Mouse (Mus musculus) kidney, adult 18-20 months (tissue): Measurements from ENCODE around the gene Sema4b.

Experiments
- DNase-seq: peaks from one replicate; pipeline ENCODE4 v3.0.0; 2021

Gene Sema4b

GRCm38 (mm10) chr7:80178037-80178729, 8.5 kb upstream of the Sema4b start:
- DNase-seq = no peak

DNA sequence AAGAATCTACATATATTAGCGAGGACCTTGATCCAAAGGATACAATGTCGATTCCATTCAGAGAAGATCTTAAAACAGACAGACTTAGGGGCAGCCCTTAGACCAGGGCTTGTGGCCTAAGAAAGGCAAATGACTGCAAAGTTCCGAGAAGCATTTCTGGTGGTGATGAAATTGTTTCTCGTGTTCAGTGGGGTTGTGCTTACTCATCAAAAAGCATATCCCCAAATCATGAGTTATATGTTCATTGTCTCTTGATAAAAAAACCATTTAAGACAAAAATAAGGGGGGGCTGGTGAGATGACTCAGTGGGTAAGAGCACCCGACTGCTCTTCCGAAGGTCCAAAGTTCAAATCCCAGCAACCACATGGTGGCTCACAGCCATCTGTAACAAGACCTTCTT, 7.3 kb upstream of the Sema4b start:
- DNase-seq = no peak

GRCm38 (mm10) chr7:80179790-80180189, 6.9 kb upstream of the Sema4b start:
- no peak for DNase-seq

DNA sequence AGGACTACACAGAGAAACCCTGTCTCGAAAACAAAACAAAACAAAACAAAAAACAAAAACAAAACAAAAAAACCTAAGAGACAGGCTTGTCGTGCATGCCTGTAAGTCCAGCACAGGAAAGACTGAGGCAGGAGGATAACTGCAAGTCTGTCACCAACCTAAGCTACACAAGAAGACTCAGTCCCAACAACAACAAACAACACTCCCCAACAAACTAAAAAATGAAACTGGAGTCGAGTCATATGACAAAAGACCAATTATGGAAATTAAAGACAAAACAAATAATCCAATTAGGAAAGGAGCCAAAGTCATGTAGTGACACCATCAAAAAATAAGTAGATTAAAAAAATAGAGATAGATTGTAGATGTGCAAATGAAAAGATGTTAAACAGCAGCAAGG, 6.4 kb upstream of the Sema4b start:
- no peak for DNase-seq

DNA sequence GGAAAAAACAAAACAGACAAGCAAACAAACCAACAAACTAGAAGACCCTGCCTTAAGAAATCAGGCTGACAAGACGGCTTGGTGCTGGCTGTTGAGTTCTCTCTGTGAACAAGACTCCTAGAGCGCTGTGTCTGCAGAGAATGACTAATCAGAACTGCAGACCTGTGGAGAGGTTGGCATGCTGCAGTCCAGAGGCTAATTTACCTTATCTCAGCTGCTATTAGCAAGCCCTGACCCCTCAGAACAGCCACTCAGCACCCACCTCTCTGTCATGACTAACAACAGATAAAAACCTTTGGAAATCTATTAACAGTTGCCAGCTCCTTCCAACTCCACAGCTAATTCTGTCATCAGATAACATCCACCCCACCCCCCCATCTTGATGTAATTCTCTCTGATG, 5.6 kb upstream of the Sema4b start:
- no peak for DNase-seq

- no peak for DNase-seq
Observed at GRCm38 (mm10) chr7:80182139-80182538, 4.5 kb upstream of the Sema4b start.

DNA sequence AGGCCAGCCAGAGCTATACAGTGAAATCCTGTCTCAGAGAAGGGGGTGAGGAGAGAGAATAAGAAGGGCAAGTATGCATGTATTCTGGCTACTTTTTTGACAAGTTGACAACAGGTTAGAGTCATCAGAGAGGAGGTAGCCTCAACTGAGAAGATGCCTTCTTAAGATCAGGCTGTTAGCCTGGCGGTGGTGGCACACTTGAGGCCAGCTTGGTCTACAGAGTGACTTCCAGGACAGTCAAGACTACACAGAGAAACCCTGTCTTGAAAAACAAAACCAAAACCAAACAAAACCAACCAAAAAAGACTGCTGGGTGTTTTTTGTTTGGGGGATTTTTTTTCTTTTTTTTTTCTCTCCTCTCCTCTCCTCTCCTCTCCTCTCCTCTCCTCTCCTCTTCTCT, 3.2 kb upstream of the Sema4b start:
- no peak for DNase-seq

GRCm38 (mm10) chr7:80183969-80184368, 2.7 kb upstream of the Sema4b start:
- DNase-seq = peak; percentile 54

DNA sequence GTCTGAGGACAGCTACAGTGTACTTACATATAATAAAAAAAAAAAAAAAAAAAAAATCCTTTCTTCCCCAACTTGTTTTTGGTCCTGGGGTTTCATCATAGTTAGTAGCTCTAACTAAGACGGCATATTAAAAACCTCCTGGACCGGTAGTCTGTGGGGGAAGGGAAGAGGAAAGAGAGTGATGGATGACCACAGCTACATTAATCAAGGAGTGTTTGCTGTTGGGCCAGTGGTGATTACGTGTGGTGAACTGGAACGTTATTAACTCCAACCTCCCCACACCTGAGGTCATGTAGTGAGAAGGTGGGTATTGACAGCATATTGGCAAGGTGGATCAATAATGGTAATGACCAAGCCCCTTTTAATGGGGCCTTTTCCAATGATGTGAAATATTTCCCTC, 2.1 kb upstream of the Sema4b start:
- no peak for DNase-seq

DNA sequence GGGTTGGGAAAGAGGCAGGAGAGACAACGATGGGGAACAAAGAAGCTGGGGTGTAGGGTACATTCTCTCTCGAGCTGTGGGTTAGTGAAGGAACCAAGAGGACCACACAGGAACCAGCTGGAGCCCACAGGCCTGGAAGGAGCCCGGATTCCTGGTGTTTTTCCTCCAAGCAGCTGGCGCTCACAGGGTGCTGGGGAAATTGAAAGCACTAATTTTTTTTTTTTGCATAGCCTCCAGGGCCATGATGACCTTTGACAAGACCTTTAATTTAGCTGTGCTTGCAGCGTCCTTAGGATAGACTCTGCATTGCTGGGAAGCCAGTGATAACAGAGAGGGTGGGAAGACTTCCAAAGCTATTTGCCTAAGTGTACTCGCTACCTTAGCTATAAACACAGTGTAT, 1.7 kb upstream of the Sema4b start:
- DNase-seq = peak; percentile 39

- DNase-seq = peak; percentile 86
Observed at GRCm38 (mm10) chr7:80186021-80186420, 620 bp upstream of the Sema4b start.

- no peak for DNase-seq
Observed at GRCm38 (mm10) chr7:80187501-80187900, 860 bp downstream of the Sema4b start.

GRCm38 (mm10) chr7:80188579-80189125, 2.0 kb downstream of the Sema4b start:
- DNase-seq = no peak

GRCm38 (mm10) chr7:80189147-80189933, 2.7 kb downstream of the Sema4b start:
- no peak for DNase-seq

DNA sequence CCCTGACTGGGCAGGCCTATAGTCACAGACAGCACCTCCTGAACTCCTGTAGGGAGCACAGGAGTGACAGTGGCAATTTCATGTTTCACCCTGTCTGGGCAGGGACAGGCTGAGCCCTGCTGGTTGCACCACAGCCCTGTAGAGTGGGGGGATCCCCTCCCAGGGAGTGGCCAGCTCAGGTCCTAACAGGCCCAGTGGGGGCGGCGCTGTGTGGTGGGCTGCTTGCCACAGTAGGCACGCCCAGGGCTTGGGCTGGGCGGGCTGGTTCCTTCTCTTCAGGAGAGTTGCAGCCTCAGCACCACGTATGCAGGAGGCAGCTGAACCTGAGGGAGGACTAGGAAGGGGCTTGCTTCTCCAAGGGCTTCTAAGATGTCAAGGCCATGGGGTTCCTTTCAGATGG, 4.8 kb downstream of the Sema4b start:
- peak; percentile 52 for DNase-seq

DNA sequence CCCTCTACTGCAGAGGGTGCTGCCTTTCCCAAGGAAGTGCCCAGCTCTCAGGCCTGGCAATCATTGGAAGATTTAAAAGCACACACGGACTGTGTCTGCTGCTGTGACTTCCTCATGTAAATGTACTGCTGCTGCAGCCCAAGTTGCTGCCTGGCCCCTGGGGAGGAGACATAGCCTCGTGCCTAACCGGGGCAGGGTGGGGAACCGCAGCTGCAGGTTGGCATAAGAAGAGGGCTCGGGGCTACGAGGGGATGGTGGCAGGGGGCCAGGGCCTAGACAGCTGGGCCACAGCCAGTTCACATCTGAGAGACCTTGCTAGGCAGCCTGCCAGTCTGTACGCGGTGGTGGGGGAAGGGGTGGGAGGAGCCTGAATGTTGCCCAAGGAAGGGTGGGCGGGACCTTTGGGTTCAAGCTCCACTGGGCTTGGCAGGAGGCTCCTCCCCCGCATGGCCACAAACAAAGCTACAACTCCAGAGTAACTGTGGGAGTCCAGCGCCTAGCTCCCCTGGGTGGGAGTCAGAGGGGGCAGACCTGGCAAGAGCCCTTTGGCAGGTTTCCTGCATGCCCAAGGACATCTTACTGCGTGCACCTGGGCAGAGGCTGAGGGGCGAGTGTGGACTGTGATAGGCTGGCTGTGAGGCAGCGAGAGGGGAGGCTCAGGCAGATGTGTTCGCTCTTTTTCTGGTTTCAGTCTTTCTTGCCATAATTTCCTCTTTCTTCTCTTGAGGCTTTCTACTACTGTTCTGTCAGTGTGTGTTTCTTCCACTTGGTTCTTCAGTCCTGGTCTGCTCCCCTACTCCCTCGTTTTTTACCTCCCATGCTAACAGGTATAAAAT, 5.8 kb downstream of the Sema4b start:
- DNase-seq = peak; percentile 95

DNA sequence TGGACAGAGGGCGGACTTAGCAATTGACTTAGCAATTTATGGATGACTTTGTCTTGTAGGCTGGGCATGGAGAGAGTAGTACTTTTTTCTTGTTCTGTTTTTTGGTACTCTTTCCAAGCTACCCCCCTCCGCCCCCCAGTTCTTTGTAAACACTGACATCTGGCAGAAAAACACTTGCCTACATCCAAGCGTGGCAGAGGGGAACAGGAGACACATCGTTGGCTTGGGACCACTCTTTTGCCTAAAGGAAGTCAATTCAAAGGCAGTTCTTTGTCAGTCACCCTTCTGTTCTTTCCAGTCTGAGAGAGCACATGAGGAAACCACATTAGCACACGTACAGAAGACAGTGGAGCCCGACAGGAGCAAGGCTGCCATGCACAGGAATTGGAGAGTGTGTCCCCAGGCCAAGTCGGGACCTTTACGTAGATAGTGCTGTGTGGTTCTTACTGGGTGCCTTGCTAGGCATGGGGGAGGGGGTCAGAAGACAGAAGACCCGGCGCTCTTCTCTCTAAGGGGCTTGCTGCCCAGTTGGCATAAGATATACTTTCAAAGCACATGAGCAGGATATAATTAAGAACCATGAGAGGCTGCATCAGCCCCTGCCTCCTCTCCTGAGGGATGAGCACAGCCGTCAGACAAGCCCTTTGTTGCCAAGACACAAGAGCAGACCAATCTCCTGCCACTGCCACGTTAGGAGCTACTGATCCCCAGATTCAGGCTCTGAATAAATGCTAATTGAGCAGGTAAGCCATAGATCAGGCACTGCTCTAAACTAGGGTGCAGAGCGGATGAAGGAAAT, 7.5 kb downstream of the Sema4b start:
- DNase-seq = peak; percentile 2

DNA sequence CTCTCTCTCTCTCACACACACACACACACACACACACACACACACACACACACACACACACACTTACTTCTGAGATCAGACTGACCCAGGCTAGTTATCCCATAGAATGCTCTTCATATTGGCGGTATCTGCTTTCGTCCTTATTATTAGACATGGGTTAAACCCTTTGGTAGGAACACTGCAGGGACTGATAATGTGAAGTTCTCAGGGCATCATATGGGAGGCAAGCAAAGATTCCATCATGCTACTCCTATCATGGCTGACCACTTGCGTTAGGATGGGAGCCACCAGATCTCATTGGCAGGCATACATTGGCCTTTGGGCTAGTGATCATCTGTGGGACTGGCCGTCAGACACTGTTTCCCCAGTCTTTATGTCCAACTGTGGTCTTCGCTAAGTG, 8.5 kb downstream of the Sema4b start:
- no peak for DNase-seq

- DNase-seq = no peak
Observed at GRCm38 (mm10) chr7:80195576-80196263, 9.1 kb downstream of the Sema4b start.

DNA sequence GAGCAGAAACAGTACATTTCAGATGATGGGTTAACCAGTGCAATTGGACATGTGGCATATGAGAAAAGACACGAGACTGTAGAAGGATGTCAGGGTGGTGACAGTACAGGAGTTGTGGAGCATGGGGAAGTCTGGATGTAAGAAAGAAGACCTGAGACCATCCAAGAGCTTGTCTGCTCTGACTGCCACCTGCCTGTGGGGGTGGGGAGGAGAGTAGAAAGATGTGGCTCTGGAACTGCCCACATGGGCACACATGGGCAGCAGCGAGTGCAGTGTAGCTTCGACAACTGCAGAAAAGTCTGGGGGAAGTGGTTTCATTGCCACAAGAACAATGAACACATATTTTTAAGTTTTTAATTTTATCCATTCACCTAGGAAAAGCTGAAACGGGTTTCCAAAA, 10.7 kb downstream of the Sema4b start:
- no peak for DNase-seq

- DNase-seq = peak; percentile 84
Observed at GRCm38 (mm10) chr7:80197941-80198778, 11.5 kb downstream of the Sema4b start.
